Mouse (Mus musculus) retina, adult 2 months (tissue): ENCODE data around the gene Anapc15.

ENCODE experiments used
- DNase-seq: peaks from one replicate; pipeline ENCODE4 v3.0.0-alpha.2; 2012; ENCODE audit warnings: low read depth, low spot score

Anapc15 gene

DNA sequence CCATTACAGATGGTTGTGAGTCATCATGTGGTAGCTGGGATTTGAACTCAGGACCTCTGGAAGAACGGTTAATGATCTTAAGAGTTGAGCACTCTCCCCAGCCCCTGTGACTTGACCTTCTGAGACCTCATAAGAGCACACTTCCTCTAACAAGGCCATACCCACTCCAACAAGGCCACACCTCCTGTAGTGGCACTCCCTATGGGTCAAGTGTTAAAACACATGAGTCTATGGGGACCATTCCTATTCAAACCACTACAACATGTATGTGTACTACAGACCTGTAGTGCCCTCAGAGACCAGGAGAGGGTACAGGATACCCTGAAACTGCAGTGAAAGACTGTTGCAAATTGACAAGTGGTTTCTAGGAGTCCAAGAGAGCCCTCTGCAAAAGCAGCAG, 15.6 kb upstream of the Anapc15 start:
- DNase-seq: no peak

DNA sequence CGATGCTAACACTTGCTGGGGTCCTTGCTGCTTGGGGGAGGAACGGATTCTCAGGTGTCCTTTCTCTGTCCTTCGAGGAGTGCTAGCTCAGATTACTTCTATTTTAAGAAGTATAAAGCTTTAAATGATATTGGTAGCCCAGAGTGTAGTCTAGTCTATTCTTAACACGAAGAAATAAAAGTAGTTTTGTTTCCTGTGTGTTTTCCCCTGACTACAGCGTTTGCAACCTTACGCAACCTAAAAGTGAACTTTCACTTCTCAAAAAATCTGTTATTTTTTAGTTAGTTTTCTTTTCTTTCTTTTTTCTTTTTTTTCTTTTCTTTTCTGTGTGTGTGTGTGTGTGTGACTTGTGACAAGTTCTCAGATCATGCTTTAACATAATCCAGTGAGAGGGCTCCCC, 11.8 kb upstream of the Anapc15 start:
- no peak for DNase-seq

DNA sequence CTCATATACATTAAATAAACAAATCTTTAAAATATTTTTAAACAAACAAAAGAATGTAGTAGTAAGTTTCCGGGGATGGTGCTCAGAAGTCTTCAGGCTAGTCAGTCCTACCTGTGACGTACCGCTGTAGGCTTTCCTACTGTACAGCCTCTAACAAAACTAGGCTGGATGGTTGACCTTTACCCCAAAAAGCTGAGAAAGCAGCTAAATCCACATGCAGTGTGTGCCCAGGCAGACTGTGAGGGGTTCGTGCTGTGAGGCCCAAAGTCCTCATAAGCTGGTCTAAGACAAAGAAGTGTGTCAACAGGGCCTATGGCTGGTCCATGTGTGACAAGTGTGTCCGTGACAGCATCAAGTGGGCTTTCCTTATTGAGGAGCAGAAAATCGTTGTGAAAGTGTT, 10.7 kb upstream of the Anapc15 start:
- no peak for DNase-seq

DNA sequence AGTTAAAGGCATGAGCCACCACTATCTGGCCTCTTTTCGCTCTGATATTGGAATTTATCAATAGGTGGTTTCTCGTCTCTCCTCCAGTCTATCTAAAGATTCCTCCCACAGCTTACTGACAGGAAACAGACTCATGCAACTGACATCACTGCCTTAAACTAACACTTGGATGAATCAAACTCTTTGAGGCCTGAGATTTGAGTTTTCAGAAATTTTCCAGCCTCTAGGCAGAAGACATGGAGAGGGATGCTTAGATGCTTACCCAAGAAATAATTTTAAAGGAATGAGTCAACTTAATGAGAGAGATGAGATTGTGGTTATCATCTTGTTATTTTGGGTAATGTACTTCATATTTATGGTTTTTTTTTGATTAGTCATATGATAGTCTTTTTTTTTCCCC, 9.7 kb upstream of the Anapc15 start:
- no peak for DNase-seq

DNA sequence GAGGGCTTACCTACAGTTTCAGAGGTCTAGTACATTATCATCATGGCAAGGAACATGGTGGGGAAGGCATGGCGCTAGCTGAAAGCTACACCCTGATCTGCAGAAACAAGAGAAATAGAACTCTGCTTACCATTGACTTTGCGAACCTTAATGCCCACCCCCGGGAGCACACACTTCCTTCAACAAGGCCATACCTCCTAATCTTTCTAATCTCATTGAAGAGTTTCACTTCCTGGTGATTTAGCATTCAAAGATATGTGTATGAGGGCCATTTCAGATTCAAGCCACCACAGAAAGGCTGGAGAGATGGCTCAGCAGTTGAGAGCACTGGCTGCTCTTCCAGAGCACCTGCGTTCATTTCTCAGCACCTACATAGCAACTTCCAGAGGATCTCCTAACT, 6.4 kb upstream of the Anapc15 start, which contains the start of gene Folr2:
Folr2 (minus strand) TSS at position 101 of the 400 bp plus-strand sequence.
- DNase-seq: no peak

DNA sequence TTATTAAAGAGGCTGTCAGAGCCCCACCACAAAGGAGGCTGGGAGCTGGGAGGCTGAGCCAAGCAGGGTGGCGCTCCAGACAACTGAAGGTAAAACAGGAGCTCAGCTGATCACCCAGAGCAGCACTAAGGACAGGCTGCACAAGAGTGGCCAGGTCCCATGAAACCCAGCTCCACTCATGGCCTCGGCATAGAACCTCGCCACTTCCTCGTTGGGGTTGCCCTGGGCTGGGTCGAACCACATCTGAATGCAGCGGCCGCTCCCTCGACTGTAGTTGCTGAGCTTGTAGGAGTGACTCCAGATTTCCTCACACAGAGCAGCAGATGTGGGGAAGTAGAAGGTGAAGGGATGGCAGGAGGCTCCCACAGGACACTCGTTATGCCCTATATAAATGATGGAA, 5.2 kb upstream of the Anapc15 start:
- DNase-seq: no peak

DNA sequence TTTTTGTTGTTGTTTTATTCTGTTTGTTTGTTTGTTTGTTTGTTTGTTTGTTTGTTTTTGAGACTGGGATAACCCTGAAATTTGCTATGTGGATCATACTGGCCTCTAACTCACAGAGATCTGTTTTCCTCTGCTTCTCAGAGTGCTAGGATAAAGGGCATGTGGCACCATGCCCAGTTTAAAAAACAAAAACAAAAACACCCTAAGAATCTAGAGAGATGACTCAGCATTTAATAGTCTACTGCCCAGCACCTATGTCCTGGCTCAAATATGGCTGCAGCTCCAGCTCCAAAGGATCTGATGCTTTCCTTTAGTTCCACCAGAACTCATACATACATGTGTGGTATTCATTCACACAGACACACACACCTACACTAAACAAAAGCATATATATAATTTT, 2.5 kb upstream of the Anapc15 start:
- DNase-seq: no peak

DNA sequence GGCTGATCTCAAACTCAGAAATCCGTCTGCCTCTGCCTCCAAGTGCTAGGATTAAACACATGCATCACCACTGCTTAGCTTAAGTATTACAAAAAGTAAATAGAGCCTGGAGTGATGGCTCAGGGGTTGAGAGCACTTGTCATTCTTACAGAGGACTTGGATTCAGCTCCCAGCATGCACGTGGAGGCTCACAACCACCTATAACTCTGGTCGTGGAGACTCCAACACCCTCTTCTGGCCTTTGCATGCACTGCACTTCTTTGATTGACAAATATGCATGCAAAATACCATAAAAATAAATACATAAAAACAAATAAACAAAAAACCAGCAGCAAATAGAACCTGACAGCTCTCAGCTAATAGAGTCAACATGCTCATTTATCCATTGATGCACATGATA, 1.2 kb upstream of the Anapc15 start:
- no peak for DNase-seq

DNA sequence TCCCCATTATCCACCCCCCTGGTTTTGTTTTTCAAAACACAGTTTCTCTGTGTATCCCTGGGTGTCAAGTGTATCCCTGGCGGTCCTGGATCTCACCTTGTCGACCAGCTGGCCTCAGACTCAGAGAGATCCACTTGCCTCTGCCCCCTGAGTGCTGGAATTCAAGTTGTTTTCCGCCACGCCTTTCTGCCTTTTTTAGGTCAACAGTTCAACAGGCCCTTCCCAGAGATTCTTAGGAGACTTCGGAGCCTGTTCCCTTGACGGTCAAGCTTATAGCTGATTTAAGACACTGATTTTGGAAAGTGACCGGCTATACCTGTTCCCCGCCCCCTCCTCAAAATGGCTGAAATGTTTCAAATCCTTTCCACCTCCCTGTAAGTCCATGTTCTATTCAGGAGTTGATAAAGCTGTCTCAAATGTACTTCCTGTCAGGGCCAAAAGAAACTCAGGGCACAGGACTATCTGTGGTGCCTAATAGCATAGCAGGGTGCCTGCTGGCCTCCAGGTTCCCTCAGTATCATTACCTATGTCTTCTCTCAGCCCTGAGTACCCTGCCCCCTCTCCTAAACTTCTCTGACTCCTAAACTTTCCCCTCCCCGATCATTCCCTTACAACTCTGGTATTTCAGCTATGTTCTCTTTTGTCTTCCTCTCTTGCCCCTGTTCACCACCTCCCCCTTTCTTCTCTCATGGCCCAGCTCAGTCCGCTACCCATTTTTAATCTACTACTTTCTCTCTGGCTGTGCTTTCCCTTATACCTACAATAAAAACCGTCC, 3.2 kb downstream of the Anapc15 start:
- DNase-seq: no peak

DNA sequence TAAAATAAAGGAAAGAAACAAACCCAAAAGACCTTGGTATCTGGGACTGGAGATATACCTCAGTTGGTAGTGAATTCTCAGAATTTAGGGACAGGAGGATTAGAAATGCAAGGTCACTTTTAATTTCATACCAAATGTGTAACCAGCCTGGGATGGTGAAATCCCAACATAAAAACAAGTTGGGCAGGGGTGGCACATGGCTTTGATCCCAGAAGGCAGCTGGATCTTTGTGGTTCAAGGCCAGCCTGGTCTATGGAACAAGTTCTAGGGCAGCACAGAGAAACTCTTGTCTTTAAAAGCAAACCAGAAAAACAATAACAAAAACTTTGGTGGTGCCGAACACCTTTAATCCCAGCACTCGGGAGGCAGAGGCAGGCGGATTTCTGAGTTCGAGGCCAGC, 4.0 kb downstream of the Anapc15 start:
- DNase-seq: no peak

DNA sequence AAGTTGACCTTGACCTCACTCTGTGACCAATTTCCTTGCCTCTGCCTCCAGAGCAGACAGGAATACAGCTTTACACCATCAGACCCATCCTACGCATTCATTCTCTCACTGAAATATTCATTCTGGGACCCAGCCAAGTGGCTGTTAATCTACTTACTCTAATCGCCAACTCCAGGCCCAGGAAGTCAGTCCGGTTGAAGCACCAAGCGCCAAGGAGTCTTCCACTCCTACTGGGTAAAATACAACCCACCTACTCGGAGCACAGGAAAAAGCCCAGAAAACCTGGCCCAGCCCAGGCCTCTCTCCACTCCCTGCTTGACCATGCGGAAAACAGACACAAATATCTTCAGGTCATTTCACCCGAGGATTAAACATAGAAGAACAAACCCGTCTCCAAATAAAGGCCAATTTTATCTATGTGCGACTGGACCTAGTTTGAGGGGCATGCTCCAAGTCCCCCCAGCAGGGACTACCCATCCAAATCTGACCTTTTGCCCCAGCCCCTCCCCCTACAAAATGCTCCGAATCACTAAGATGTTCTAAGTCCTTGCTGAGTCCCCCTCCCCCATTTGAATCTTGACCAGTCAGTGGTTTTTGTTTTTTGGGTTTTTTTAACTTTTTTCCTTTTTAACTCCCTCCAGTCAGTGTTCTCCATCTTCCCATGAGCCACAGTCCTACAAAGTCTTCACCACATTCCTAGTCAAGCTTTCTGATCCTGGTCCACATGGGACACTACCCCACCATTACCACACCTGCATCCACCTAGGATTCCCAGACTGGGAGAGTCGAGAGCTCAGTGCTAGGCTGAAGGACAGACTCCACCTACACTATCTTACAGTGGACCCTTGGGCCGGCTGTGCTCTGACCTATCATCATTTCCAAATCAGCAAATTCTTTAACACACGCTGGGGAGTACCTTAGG, 5.0 kb downstream of the Anapc15 start:
- peak; percentile 26 for DNase-seq

DNA sequence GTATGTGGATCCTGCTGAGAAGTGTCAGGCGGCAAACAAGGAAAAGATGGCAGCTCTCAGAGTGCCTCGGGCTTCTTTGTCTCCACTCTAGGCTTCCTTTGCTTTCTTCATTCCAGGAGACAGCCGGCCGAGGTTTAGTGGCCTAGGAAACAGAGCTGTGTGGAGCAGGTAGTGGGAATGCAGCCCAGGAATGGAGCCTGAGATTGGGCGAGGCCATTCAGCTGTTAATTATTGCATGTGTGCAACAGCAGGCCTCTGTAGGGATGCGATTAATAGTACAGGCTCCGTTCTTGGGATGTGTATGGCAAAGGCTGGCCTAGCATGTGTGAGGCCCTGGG, 5.6 kb downstream of the Anapc15 start:
- DNase-seq: no peak

DNA sequence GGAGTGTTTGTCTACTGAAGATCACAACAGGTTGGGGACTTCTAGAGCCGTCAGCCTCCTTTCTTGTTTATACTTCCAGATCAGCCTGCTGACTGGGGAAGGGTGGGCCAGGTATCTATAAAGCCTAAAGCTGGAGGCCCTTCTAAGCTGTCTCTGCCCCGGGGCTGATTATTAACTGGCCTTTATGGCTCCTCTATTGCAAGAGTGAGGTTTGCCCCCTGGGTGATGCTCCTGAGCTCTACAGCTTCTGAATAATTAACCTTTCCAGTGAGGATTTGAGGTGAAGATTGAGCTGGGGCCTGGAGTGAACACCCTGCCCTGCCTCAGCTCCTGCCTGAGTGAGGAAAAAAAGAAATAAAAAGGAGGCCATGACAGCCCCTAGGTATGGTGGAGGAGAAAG, 7.1 kb downstream of the Anapc15 start, which contains the start of gene Folr1:
Folr1 (minus strand) TSS at position 160 of the 400 bp plus-strand sequence.
- no peak for DNase-seq

DNA sequence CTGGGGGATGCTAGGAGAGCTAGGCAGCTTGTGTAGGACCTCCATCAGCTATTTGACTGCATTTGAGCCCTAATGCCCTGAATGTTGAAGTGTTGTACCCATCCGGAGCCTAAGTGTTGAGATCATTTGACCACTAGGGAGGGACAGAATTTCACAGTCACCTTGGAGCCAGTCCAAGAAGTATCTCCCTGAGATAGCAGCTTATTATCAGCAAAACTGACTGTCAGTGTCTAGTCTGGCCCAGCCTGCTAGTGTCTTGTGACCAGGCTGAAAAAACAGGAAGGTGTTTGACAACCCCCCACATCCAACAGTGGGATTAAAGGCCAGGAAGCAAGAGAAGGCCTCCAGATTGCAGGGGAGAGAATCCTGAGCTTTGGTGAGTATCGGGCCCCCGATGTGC, 7.8 kb downstream of the Anapc15 start:
- DNase-seq: no peak

DNA sequence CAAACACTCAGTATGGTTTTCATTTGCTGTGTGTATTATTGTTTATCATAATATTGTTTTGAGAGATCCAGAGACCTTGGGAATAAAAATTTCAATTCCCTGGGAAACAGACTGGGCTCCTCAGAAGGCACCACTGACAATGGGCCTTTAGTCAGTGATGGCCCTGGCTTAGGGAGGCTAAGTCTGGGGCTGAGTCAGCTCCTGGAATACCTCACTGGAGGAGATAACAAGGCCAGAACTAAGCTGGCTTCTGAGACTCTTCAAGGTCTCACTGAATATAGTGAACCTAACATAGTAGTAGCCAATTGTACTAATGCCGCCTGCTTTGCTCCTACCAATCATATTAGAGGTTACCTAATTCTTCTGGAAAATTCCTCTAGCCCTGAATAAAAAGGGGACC, 12.5 kb downstream of the Anapc15 start:
- DNase-seq: no peak

DNA sequence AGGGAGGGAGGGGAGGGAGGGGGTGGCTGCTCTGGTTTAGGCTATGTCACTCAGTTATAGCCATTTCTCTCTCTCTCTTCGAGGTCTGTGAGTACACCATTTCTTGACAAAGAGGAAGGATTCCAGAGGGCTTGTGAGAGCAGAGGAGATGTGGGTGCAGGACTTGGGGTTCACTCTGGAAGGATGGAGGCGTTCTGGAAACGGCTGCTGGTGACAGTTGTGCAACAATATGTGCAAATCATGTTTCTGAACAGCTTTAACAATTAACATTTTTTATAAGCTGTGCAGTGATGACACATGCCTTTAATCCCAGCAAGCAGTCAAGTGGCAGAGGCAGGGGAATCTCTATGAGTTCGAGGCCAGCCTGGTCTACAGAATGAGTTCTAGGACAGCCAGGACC, 17.3 kb downstream of the Anapc15 start:
- no peak for DNase-seq

DNA sequence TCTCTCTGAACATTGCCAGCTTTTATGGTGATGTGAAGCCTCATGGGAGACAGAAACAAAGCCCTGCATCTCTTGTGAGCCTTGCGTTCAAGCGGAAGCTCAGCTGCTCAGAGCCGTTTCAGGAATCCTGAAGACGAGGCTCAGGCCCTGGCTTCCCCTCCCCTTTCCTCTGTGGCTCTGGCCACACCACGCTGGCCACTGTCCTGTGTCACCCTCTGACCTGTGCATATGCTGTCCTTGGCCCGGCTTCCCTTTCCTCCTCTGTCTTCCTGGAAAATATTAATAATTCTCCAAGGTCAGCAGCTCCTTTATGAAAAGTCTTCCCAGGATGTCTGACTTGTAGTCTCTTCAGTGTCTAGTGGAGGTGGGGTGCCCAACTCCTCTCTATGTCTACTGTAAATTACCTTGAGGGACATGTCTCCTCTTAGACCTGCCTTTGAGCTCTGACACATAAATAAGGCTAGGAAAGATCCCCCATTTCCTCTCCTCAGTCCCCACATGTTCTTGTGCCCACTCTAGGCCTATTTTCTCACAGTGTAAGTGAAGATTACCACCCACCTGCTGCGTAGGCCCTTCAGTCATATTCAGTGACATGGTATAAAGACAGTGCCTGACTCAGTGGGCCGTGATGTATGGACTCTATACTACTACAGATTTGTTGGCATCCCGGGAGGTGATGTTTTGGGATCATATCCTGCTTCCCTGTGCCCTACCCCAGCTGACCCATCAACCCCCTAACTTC, 19.1 kb downstream of the Anapc15 start:
- DNase-seq: no peak

DNA sequence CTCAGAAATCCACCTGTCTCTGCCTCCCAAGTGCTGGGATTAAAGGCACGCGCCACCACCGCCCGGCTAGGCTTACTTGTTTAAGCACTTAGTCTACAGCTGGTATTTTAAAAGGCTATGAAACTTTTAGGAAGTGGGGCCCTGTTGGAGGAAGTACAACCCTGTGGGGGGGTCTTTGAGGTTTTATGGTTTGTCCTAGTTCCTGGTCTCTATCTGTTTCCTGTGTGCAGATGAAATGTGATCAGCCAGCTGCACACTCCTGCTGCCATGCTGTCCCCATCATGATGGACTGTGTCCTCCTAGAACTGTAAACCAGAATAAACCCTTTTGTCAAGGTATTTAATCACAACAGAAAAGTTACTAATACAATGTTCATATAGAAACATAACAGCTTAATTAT, 20.6 kb downstream of the Anapc15 start:
- no peak for DNase-seq

DNA sequence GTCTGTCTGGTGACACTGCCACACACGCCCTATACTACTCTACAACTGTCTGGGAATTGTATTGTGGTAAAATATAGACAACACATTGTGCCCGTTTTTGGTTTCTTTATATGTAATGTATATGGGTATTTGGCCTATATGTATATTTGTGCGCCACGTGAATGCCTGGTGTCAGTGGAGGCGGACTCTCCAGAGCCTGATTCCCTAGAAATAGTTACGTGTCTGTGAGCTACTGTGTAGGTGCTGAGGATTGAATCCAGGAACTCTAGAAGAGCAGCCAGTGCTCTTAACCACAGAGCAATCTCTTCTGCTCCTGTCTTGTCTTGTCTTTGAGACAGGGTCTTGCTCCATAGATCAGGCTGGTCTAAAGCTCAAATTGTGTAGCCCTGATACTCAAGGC, 22.8 kb downstream of the Anapc15 start:
- no peak for DNase-seq

DNA sequence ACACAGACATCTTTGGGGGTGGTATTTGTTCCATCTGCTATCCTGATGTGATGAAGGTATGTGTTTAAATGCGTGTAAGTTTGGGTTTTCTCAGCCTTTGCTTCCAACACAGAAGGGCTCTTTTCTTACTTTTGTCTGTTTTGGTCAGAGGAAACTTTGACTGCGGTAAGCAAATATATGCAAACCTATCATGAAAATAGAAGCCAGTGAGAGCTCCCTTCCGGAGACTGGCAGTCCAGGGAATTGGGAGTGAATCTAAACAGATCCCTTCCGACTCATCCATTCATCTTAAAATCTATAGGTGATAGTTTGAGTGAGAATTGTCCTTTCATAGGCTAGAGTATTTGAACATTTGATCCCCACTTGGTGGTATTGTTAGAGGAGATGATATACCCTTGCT, 24.9 kb downstream of the Anapc15 start:
- DNase-seq: no peak

DNA sequence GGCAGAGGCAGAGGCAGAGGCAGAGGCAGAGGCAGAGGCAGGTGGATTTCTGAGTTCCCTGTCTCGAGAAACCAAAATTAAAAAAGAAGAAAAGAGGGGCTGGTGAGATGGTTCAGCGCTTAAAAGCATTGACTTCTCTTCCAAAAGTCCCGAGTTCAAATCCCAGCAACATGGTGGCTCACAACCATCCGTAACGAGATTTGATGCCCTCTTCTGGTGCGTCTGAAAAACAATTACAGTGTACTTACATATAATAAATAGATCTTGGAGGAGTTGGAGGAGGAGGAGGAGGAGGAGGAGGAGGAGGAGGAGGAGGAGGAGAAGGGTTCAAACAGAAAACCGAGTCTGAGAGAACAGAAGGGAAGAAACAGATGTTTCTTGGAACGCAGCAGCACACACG, 32.2 kb downstream of the Anapc15 start:
- DNase-seq: no peak
